Mouse (Mus musculus) bone marrow, adult 2 months (tissue): ENCODE measurements around the gene Shtn1.

ENCODE experiments used
- CTCF ChIP-seq: fragments of 200-500 bp; IDR thresholded peaks from 2 replicates; pipeline ENCODE4 v1.5.1; 2011; ENCODE audit warnings: low read length, control low read depth; ENCODE audit not compliant: control insufficient read depth, insufficient read depth
- POLR2A ChIP-seq: fragments of 200-500 bp; IDR thresholded peaks from 2 replicates; pipeline ENCODE4 v1.6.1; 2011; ENCODE audit warnings: low read depth, mild to moderate bottlenecking, control low read depth, low read length, borderline replicate concordance; ENCODE audit not compliant: control insufficient read depth

GRCm38 (mm10) chr19:58933062-58933461, 142.8 kb downstream of the Shtn1 start:
- TF ChIP-seq CTCF (no peak), POLR2A (no peak)
